In the genomic region with DNA sequence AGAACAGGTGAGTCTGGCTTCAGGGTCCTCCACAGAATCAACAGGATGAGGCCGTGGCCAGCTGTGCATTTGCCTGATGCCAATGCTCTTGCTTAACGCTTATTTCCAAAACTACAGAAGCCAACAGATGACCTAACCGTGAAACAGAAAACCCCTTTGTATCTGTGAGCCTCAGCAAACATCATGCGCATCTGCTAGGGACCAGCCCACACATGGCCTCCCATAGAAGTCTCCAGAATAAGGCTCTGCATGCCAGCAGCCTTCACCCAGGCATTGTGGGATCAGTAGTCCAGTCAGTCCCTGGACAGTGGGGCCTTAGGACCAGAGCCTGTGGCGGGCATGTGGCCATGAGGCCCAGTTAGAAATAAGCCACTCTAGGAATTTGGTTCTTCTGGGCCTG, we compare ENCODE assay signal across 20 mouse cellular contexts. TPM values are rescaled to one million over a fixed set of nuclear protein-coding genes. Genes with fewer than 3 reads are reported as not detected.
DNase-seq lines count a peak whose midpoint lies in the region; ATAC-seq and TF ChIP-seq lines count a peak whose summit lies in the region.
"Had no signal": no experiment of that assay in that cellular context is flagged by ENCODE, and none has a peak within 500 bp of the region (broad histone marks: within the 10 kb centered on the region; RNA-seq: fewer than 3 reads in every experiment).

No protein-coding gene starts in this region.

- H3K9me3 ChIP-seq in embryonic facial prominence, embryonic 15.5 days (replicated peaks): no peaks in the 10 kb centered on the region
- no peaks in the 10 kb centered on the region for H3K9me3 ChIP-seq in stomach, embryonic 15.5 days
- H3K9me3 ChIP-seq: G1E had no signal

- no peak overlapping the region for H3K4me2 ChIP-seq in embryonic facial prominence, embryonic 15.5 days (replicated peaks)
- H3K4me2 ChIP-seq in stomach, embryonic 15.5 days: no peak overlapping the region

- no peak overlapping the region for H3K4me3 ChIP-seq in gastrocnemius, adult 2 months
- no peak overlapping the region for H3K4me3 ChIP-seq in embryonic facial prominence, embryonic 15.5 days (replicated peaks)
- H3K4me3 ChIP-seq in stomach, embryonic 15.5 days (replicated peaks): no peak overlapping the region

- no peaks in the 10 kb centered on the region for H3K36me3 ChIP-seq in embryonic facial prominence, embryonic 15.5 days
- no peaks in the 10 kb centered on the region for H3K36me3 ChIP-seq in stomach, embryonic 15.5 days
- H3K36me3 ChIP-seq: G1E had no signal

- H3K4me1 ChIP-seq in embryonic facial prominence, embryonic 15.5 days: peaks cover 20% of the 10 kb centered on the region
- H3K4me1 ChIP-seq in stomach, embryonic 15.5 days: no peaks in the 10 kb centered on the region; the same call in none of the 2 replicates

- H3K9ac ChIP-seq in embryonic facial prominence, embryonic 15.5 days: no peak overlapping the region
- H3K9ac ChIP-seq in stomach, embryonic 15.5 days: no peak overlapping the region

- intact Hi-C loops in gastrocnemius, adult 2 months (cut with DNase I): loop anchor here (2.0 kb wide), 1 partner anchor 33 kb away; no protein-coding TSS in a partner anchor
- intact Hi-C loops in left cerebral cortex, postnatal 10 days (cut with DNase I): no loop called here

- peak; percentile 43 for DNase-seq in gastrocnemius, adult 2 months
- DNase-seq in gastrocnemius, postnatal 10 days: no peak
- DNase-seq in left cerebral cortex, adult 11 months (ENCODE audit: low spot score): peak; percentile 57
- DNase-seq in left cerebral cortex, postnatal 10 days (ENCODE audit: extremely low spot score in 1 of 2, low spot score in 2 of 2): no peak
- DNase-seq: kidney, adult 9 months; kidney, postnatal 36 days; lung, adult 18-20 months; midbrain, embryonic 14.5 days had no signal

- H3K27ac ChIP-seq in gastrocnemius, adult 2 months: peak overlapping the region; percentile 28; the same call in 1 of the 2 replicates
- peak overlapping the region; percentile 80 for H3K27ac ChIP-seq in embryonic facial prominence, embryonic 15.5 days (replicated peaks)
- peak overlapping the region; percentile 74 for H3K27ac ChIP-seq in stomach, embryonic 15.5 days

- WGBS in embryonic facial prominence, embryonic 15.5 days: 65% methylated on average over 5 of the region's 5 CpGs
- 80% methylated on average over 5 of the region's 5 CpGs for WGBS in stomach, embryonic 15.5 days

- TF ChIP-seq CTCF in gastrocnemius, adult 2 months (IDR thresholded peaks at IDR 0.05): no peak

- no peak for ATAC-seq in embryonic facial prominence, embryonic 15.5 days (ENCODE audit: insufficient number of reproducible peaks, low FRiP score, low TSS enrichment, low read depth)
- ATAC-seq in stomach, embryonic 15.5 days (ENCODE audit: insufficient read depth, low FRiP score, low read depth): no peak
- ATAC-seq in erythroblast, adult 5-6 weeks (replicated peaks; ENCODE audit: low FRiP score, poor library complexity, severe bottlenecking): no peak

- H3K27me3 ChIP-seq in embryonic facial prominence, embryonic 15.5 days: no peaks in the 10 kb centered on the region
- no peaks in the 10 kb centered on the region for H3K27me3 ChIP-seq in stomach, embryonic 15.5 days (replicated peaks)

RNA-seq across cellular contexts. Expression of a gene that starts 0.4 kb away (rescaled TPM):
- not detected for total RNA-seq in gastrocnemius, adult 2 months (2021)
- total RNA-seq in gastrocnemius, postnatal 10 days (2021): not detected
- total RNA-seq in left cerebral cortex, postnatal 10 days (2021): not detected
- polyA plus RNA-seq in embryonic facial prominence, embryonic 15.5 days (2015; fragmentation: Nextera tagmentation; extraction: Ambion mirVana): 58.3 and 61.4 TPM in 2 replicates
- 8.4 and 16.7 TPM in 2 replicates for polyA plus RNA-seq in stomach, embryonic 15.5 days (2015; fragmentation: Nextera tagmentation; extraction: Ambion mirVana)
- not detected in 2 replicates for total RNA-seq in erythroblast, adult 5-6 weeks (2015; ENCODE audit: low replicate concordance)
- total RNA-seq in erythroblast, adult 5-6 weeks (2017; ENCODE audit: low replicate concordance): not detected in 2 replicates
- total RNA-seq: adrenal gland, postnatal 4 days; heart, adult 8-10 months; left cerebral cortex, postnatal 25 days; liver, adult 2 months; neutrophil, adult 5-6 weeks had no signal
- polyA plus RNA-seq: frontal cortex, adult 2 months; G1E; heart, postnatal 0 days; hindbrain, embryonic 11.5 days; liver, adult 2 months; midbrain, embryonic 14.5 days had no signal

Comparison
In these comparisons a context has a peak if more than half of its experiments do, and no peak if none do; other contexts are left out.
1. DNase-seq: peak in gastrocnemius, adult 2 months (single experiment) and left cerebral cortex, adult 11 months (single experiment); none in gastrocnemius, postnatal 10 days (single experiment) and left cerebral cortex, postnatal 10 days (0 of 2).
2. H3K27ac ChIP-seq: peak in every context shown above with its lines; median percentile 80 in embryonic facial prominence, embryonic 15.5 days; 74 in stomach, embryonic 15.5 days; 28 in gastrocnemius, adult 2 months.